Mouse (Mus musculus): ENCODE data around the gene Aqp3. TPM values are rescaled to one million over a fixed set of nuclear protein-coding genes. Genes with fewer than 3 reads are reported as not detected.
A peak's percentile ranks its signal among the peaks of the same experiment; 100 is the strongest.

The Aqp3 gene
- 0.15 and 0.58 TPM in 2 replicates for polyA plus RNA-seq (2015; fragmentation: Nextera tagmentation; extraction: Ambion mirVana)

- Histone ChIP-seq H3K9ac (peak within 1 kb of the TSS; percentile 60), H3K27ac (no peak within 1 kb of the TSS), H3K27me3 (replicated peaks) (peaks cover 18% of the 10 kb centered on the region), H3K4me1 (peaks cover 10% of the 10 kb centered on the region), H3K4me3 (peak within 1 kb of the TSS; percentile 53), H3K36me3 (replicated peaks) (no peaks in the 10 kb centered on the region), H3K4me2 (peak within 1 kb of the TSS; percentile 99), H3K9me3 (no peaks in the 10 kb centered on the region)
- under 1% methylated on average over 42 of the region's 42 CpGs for WGBS
- ATAC-seq (replicated peaks), result peak; percentile 64
Measured at GRCm38 (mm10) chr4:41097871-41098576, at the start of gene Aqp3. Aqp3 (minus strand) TSS chr4:41098183.

GRCm38 (mm10) chr4:41142601-41143000 is 44.6 kb upstream of the Aqp3 start:
- Histone ChIP-seq H3K27ac (no peak overlapping the region), H3K9ac (no peak overlapping the region), H3K9me3 (no peaks in the 10 kb centered on the region), H3K4me2 (no peak overlapping the region), H3K27me3 (replicated peaks) (no peaks in the 10 kb centered on the region), H3K4me1 (peaks cover 16% of the 10 kb centered on the region), H3K36me3 (replicated peaks) (no peaks in the 10 kb centered on the region), H3K4me3 (no peak overlapping the region)
- WGBS, result 90% methylated on average over 2 of the region's 2 CpGs
- ATAC-seq (replicated peaks), result no peak

DNA sequence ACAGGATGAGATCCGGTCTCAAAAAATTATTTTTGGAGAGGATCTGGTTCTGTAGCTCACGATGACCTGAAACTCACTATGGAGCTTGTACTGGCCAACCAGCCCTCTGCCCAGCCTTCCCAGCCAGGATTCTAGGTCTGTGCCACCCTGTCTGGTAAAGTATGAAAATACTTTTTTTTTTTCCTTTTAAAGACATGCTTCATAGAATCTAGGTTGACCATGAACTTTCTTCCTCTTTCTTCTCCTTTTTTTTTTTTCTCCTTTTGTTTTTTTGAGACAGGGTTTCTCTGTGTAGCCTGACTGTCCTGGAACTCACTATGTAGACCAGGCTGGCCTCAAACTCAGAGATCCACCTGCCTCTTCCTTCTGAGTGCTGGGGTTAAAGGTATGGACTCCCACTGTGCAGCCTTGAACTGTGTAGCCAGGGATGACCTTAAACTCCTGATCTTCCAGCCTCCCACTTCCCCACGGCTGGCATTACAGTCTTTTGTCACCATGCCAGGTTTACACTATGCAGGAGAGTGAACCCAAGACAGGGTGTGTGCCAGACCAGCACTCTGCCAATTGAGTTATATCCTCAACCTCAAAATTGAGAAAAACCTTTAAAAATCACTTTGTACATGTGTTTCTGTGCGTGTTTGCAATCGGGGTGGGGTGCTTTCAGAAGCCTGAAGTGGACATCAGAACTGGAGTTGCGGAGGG is 42.3 kb upstream of the Aqp3 start:
- WGBS, result 93% methylated on average over 6 of the region's 6 CpGs
- no peak overlapping the region for H3K27ac ChIP-seq

GRCm38 (mm10) chr4:41136811-41137210 is 38.8 kb upstream of the Aqp3 start:
- peak overlapping the region; percentile 82 for H3K4me2 ChIP-seq
- ATAC-seq (replicated peaks), result no peak
- WGBS, result under 1% methylated on average over 8 of the region's 8 CpGs
- H3K27me3 ChIP-seq (replicated peaks), result no peaks in the 10 kb centered on the region
- peak overlapping the region; percentile 72 for H3K4me3 ChIP-seq
- H3K36me3 ChIP-seq (replicated peaks), result no peaks in the 10 kb centered on the region
- peak overlapping the region; percentile 88 for H3K9ac ChIP-seq
- peaks cover 26% of the 10 kb centered on the region for H3K4me1 ChIP-seq
- peak overlapping the region; percentile 97 for H3K27ac ChIP-seq
- no peaks in the 10 kb centered on the region for H3K9me3 ChIP-seq

More for the DNA sequence above, 42.3 kb upstream of the Aqp3 start:
- Histone ChIP-seq H3K9me3 (no peaks in the 10 kb centered on the region), H3K36me3 (replicated peaks) (no peaks in the 10 kb centered on the region), H3K4me1 (peaks cover 23% of the 10 kb centered on the region), H3K4me3 (no peak overlapping the region), H3K27me3 (replicated peaks) (no peaks in the 10 kb centered on the region), H3K9ac (no peak overlapping the region), H3K4me2 (no peak overlapping the region)
- no peak for ATAC-seq (replicated peaks)

DNA sequence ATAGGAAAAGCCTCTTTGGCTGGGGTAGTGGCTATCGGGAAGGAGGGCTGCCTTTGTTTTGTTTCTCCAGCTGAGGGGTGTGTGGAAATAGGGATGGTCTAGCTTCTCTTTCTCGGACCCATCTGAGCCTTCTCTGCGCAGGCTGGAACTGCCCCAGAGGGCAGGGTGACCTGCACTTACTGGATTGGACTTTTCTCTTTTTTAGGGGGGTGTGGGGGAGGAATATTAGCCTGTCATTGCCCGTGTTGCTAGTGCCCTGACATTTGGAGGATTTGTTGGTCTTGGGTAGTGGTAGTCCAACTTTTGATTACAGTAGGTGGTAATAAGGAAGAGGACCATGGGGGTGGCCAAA is 38.4 kb upstream of the Aqp3 start:
- H3K4me3 ChIP-seq, result peak overlapping the region; percentile 72
- H3K9me3 ChIP-seq, result no peaks in the 10 kb centered on the region
- H3K27ac ChIP-seq, result peak overlapping the region; percentile 97
- peak; percentile 31 for ATAC-seq (replicated peaks)
- no peaks in the 10 kb centered on the region for H3K36me3 ChIP-seq (replicated peaks)
- H3K4me1 ChIP-seq, result peaks cover 26% of the 10 kb centered on the region
- H3K27me3 ChIP-seq (replicated peaks), result no peaks in the 10 kb centered on the region
- H3K9ac ChIP-seq, result peak overlapping the region; percentile 88
- 0% methylated on average over 4 of the region's 4 CpGs for WGBS
- peak overlapping the region; percentile 82 for H3K4me2 ChIP-seq

DNA sequence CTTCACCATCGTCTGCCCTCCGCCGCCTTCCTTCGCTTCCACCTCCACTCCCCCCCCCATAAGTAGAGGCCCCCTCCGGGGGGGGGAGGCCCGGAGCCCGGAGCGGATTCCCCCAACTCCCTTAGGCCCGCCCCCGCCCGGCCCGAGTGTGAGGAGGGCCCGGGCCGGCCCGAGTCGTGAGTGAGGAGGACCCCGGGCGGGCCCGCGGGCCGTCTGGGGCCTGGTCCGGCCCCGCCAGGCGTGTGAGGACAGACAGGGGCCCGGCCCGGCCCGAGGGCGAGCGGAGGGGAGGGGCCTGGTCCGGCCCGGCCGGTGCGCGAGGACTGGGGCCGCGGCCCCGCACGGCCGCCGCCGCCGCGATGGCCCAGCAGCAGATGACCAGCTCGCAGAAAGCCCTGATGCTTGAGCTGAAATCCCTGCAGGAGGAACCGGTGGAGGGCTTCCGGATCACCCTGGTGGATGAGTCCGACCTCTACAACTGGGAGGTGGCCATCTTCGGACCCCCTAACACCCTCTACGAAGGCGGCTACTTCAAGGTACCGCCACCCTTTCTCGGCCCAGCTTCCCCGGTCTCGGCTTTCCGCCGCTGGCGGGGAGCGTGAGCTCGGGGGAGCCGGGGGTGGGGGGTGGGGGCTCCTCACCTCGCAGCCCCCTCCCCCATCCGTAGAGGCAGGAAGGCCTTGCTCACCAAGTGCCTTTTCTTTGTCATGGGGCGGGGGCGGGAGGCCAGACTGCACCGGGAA is 37.9 kb upstream of the Aqp3 start, which contains the start of gene Ube2r2:
TSS of gene Ube2r2 (plus strand) at position 33 of the 743 bp plus-strand sequence.
- H3K36me3 ChIP-seq (replicated peaks), result no peaks in the 10 kb centered on the region
- under 1% methylated on average over 54 of the region's 65 CpGs for WGBS
- no peaks in the 10 kb centered on the region for H3K27me3 ChIP-seq (replicated peaks)
- peaks cover 26% of the 10 kb centered on the region for H3K4me1 ChIP-seq
- peak within 1 kb of the TSS; percentile 82 for H3K4me2 ChIP-seq
- H3K27ac ChIP-seq, result peak within 1 kb of the TSS; percentile 97
- peak within 1 kb of the TSS; percentile 72 for H3K4me3 ChIP-seq
- peak within 1 kb of the TSS; percentile 88 for H3K9ac ChIP-seq
- H3K9me3 ChIP-seq, result no peaks in the 10 kb centered on the region
- ATAC-seq (replicated peaks), result peak; percentile 80

DNA sequence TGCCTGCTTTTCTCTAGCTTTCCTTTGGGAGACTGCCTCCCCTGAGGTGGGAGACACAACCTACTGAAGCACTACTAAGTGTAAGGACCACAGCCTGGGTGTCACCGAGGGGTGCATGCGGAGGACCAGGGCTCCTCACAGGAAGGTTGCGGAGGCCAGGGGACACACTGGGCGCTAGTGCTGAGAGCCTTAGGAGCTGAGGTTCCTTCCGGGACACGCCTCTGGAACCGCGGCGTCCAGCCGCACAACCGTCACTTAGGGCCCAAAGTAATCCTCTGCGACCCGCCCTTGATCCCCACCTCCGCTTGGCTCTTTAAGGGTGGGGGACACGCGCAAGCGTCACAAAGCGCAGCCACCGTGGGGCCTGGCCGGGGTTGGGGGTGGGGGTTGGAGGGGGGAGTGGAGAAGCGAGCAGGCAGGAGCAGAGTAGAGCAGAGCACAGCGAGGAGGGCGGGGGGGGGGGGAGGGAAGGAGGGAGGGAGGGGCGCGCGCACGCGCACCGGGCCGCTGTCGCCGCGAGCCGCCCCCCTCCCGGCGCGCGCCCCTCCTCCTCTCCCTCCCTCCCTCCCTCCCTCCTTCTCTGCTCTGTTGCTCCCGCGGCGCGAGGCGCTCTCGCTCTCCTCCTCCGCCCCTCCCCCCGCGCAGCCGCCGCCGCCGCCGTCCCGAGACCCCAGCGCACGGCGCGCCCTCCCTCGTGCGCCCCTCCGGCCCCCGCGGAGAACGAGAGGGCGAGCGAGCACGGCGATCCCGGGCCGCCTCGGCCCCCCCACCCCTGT is 37.1 kb upstream of the Aqp3 start:
- no peaks in the 10 kb centered on the region for H3K9me3 ChIP-seq
- H3K36me3 ChIP-seq (replicated peaks), result no peaks in the 10 kb centered on the region
- H3K27ac ChIP-seq, result peak overlapping the region; percentile 97
- WGBS, result under 1% methylated on average over 22 of the region's 70 CpGs
- H3K4me2 ChIP-seq, result peak overlapping the region; percentile 82
- H3K4me1 ChIP-seq, result peaks cover 26% of the 10 kb centered on the region
- H3K27me3 ChIP-seq (replicated peaks), result no peaks in the 10 kb centered on the region
- H3K9ac ChIP-seq, result peak overlapping the region; percentile 88
- peak; percentile 96 for ATAC-seq (replicated peaks)
- peak overlapping the region; percentile 72 for H3K4me3 ChIP-seq

DNA sequence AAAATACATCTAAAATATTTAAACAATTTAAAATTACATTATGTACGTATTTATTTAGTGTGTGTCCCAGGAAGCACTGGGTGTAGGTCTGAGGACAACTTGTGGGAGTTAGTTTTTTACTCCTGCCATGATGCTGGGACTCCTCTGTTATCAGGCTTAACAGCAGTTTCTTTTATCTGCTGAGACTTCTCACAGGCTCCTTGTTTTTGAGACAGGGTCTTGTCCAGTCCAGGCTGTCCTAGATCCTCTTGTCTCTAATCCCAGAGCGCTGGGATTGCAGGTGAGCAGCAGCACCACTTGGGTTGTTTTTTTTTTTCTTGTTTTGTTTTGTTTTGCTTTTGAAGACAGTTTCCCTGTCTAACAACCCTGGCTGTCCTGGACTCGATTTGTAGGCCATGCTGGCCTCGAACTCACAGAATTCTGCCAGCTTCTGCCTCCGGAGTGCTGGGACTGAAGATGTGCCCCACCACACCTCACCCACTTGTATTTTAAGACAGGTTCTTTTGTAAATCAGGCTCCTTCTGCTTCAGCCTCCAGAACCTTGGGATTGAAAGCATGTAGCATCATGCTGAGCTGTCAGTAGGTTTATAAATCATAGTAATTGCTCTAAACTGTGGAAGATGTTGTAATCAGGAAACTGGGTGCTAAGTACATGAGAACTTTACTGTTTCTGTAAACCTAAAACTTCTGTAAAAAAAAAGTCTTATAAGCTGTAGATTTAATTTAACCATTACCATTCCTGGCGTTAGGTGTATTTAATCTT is 35.7 kb upstream of the Aqp3 start:
- H3K4me1 ChIP-seq, result peaks cover 23% of the 10 kb centered on the region
- H3K9me3 ChIP-seq, result no peaks in the 10 kb centered on the region
- no peak overlapping the region for H3K4me3 ChIP-seq
- no peak overlapping the region for H3K27ac ChIP-seq
- no peak for ATAC-seq (replicated peaks)
- H3K9ac ChIP-seq, result no peak overlapping the region
- no peaks in the 10 kb centered on the region for H3K36me3 ChIP-seq (replicated peaks)
- no peaks in the 10 kb centered on the region for H3K27me3 ChIP-seq (replicated peaks)
- no peak overlapping the region for H3K4me2 ChIP-seq
- WGBS, result 84% methylated on average over 6 of the region's 6 CpGs

GRCm38 (mm10) chr4:41132471-41132870 is 34.5 kb upstream of the Aqp3 start:
- no peak overlapping the region for H3K4me2 ChIP-seq
- WGBS, result 75% methylated on average over 6 of the region's 6 CpGs
- H3K27me3 ChIP-seq (replicated peaks), result no peaks in the 10 kb centered on the region
- no peak overlapping the region for H3K27ac ChIP-seq
- H3K9ac ChIP-seq, result no peak overlapping the region
- H3K36me3 ChIP-seq (replicated peaks), result no peaks in the 10 kb centered on the region
- H3K4me3 ChIP-seq, result no peak overlapping the region
- H3K4me1 ChIP-seq, result peaks cover 13% of the 10 kb centered on the region
- no peaks in the 10 kb centered on the region for H3K9me3 ChIP-seq
- ATAC-seq (replicated peaks), result no peak

DNA sequence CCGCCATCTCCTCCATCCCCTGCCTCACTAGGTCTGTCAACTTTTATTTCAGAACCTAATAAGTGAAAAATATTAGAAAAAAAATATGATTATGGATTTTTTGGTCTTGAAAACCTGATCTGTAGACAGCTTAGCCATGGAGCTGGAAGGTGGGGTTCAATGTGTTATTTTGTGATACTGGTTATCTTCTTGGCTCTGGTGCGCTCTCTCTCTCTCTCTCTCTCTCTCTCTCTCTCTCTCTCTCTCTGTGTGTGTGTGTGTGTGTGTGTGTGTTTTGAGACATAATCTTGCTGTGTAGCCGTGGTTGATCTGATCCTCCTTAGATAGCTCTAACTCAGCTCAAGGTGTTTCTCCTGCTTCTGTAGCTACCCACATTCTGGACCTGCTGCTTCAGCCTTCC is 31.9 kb upstream of the Aqp3 start:
- H3K36me3 ChIP-seq (replicated peaks), result no peaks in the 10 kb centered on the region
- ATAC-seq (replicated peaks), result no peak
- 81% methylated on average over 3 of the region's 3 CpGs for WGBS
- H3K9ac ChIP-seq, result no peak overlapping the region
- no peaks in the 10 kb centered on the region for H3K9me3 ChIP-seq
- no peak overlapping the region for H3K4me2 ChIP-seq
- no peak overlapping the region for H3K27ac ChIP-seq
- no peak overlapping the region for H3K4me3 ChIP-seq
- H3K27me3 ChIP-seq (replicated peaks), result 0 out of 2 replicates have a peak, but pooled peaks cover 3% of the 10 kb centered on the region
- peaks cover 6% of the 10 kb centered on the region for H3K4me1 ChIP-seq

DNA sequence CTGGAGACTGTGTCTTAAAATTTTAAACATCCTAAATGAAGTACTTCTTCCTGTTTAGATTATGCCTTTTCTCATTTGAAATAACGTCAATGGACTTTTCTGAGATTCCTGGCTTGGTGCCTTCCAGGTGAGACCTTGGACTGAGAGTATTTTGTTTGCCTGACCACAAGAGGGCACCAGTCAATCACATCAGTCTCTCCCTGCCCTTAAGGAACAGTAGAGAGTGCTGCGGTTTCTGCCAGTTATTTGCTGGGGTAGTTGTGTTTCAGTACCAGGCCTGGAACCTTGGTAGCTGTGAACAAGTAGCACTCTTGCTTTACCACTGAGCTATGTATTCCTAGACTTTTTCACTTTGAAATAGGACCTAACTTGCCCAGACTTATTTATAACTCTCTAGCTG is 31.4 kb upstream of the Aqp3 start:
- no peak overlapping the region for H3K27ac ChIP-seq
- no peak overlapping the region for H3K4me2 ChIP-seq
- H3K4me3 ChIP-seq, result no peak overlapping the region
- H3K4me1 ChIP-seq, result peaks cover 2% of the 10 kb centered on the region
- no peak overlapping the region for H3K9ac ChIP-seq
- ATAC-seq (replicated peaks), result no peak
- H3K36me3 ChIP-seq (replicated peaks), result no peaks in the 10 kb centered on the region
- 3% methylated on average over 2 of the region's 2 CpGs for WGBS
- H3K27me3 ChIP-seq (replicated peaks), result 0 out of 2 replicates have a peak, but pooled peaks cover 3% of the 10 kb centered on the region
- no peaks in the 10 kb centered on the region for H3K9me3 ChIP-seq
